Mouse (Mus musculus) urinary bladder, postnatal 25 days (tissue): ENCODE data around the gene Ssrp1.

Source experiments
- DNase-seq: peaks from one replicate; pipeline ENCODE4 v3.0.0; 2022; ENCODE audit warnings: low spot score

Gene Ssrp1

DNA sequence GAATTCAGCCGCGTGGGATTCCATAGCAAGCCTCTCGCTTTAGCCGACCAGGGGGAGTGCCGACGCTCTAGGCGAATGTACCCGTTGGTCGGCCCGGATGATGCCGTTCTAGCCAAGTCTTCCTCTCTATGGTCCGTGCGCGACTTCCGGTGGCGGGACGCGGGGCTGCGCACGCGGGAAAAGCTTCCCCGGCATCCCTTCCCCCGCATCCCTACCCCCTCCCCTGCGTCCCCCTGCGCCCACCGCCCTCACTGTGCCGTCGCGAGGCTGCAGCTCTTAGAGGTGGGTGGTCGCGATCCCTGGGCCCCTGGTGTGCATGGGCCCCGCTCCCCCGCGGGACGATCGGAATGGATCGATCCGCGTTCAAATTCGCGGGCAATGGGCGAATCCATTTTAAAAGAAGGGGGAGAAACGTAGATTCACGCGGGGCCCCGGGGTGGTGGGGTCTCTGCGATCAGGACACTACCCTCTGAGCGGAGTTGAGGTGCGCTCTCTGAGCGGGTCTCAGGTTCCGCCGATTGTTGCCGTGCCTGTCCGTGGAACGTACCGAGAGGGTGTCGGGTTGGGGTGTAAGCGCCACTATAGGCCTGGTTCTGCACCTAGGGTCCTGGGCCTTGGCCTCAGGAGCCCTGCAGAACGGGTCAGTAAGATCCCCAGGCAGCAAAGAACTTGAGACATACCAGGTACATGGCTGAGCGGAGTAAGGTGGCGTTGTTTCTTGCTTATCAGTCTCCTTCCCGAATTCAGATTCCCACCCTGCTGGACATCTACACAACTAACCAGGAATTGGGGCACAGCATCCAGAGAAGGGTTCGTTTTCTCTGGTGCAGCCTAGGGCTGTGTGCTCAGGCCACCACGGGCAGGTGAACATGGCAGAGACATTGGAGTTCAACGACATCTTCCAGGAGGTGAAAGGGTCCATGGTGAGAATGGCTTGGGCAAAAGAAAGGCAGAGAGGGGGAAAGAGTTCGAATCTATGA lies at the start of gene Ssrp1, which contains the start of gene P2rx3:
Gene Ssrp1 (plus strand): TSS at position 188 of the 980 bp plus-strand sequence.
Gene P2rx3 (minus strand): TSS at position 416 of the 980 bp plus-strand sequence.
- DNase-seq, result peak; percentile 87

GRCm38 (mm10) chr2:84987930-84988329 lies 49.1 kb upstream of the Ssrp1 start, which contains the start of gene Prg3:
Gene Prg3 (plus strand): TSS chr2:84988215.
- no peak for DNase-seq

DNA sequence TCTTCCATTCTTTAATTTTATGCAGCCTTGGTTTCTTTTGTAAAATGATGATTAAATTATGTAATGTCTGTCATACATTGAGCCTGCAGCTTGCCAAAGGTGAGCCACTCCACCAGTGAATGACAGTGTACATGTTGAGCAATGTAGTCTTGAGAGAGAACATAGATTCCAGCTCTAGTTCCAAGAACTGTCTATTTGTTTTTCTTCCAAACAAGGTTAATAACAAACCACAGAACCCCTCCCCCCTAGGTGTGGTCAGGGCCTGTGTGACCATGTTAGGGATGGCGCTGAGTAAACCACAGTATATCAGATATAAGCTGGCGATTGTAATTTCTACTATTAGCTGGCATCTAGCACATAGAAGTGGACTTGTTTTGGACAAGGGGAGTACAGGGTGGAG lies 40.7 kb upstream of the Ssrp1 start:
- DNase-seq, result no peak

GRCm38 (mm10) chr2:84999486-85000181 lies 37.4 kb upstream of the Ssrp1 start:
- no peak for DNase-seq

DNA sequence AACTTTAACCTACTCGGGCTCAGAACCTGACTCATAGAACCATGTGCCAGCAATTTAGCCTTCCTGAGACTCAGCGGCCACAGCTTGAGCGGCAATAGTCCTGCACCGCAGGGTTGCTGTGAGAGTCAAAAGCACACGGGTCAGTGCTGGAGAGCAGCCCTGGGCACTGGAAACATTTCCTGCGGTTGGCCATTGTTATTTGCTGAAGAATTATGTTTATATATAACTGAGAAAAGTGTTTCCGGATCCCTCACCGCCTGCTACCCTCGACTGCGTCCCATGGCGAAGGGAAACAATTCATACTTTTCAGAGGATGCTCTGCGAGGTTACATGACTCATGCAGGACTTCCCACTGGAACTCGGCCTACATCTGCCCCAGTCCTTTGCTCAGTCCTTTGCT lies 35.5 kb upstream of the Ssrp1 start:
- DNase-seq, result no peak

- no peak for DNase-seq
Observed at GRCm38 (mm10) chr2:85002575-85002974, 34.5 kb upstream of the Ssrp1 start.

- DNase-seq, result no peak
Observed at GRCm38 (mm10) chr2:85004341-85004740, 32.7 kb upstream of the Ssrp1 start.

DNA sequence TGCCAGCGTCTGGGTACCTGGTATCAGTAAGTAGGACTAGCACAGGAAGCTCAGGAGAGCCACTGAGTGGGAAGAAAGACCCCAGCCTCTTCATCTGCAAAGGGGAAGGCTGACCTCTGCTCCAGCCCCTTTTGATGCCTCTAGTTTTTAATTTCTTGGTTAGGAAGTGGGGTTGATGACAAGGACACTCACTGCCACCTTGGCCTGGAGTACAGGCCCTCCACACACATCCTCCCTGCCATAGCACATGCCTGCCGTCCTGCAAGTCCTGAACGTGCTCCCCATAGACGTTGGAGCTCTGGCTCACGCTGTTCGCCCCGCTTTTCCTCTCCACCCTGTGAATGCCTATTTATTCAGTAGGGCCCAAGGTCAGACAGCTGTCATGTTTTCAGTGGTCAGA lies 30.4 kb upstream of the Ssrp1 start:
- no peak for DNase-seq

GRCm38 (mm10) chr2:85007729-85008128 lies 29.3 kb upstream of the Ssrp1 start:
- DNase-seq, result peak; percentile 15

- no peak for DNase-seq
Observed at GRCm38 (mm10) chr2:85009212-85009611, 27.8 kb upstream of the Ssrp1 start.

- no peak for DNase-seq
Observed at GRCm38 (mm10) chr2:85011906-85012604, 25.0 kb upstream of the Ssrp1 start.

DNA sequence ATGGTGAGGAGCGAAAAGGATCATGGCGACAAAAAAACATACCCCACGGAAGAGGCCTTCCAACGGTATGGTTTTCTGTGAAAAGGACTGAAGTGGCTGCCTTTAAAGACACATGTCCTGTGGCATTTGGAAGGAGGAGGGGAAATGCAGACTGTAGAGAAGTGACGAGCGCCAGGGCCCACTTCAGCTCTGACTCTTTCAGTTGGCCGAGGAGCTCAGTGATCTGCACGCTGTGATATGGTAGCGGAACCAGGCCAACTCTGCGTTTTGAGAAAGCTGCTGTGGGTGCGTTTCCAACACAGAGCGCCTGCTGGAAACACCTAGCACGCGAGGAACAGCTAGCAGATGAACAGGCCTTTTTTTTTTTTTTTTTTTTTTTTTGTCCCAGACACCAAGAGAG lies 24.4 kb upstream of the Ssrp1 start:
- DNase-seq, result no peak

DNA sequence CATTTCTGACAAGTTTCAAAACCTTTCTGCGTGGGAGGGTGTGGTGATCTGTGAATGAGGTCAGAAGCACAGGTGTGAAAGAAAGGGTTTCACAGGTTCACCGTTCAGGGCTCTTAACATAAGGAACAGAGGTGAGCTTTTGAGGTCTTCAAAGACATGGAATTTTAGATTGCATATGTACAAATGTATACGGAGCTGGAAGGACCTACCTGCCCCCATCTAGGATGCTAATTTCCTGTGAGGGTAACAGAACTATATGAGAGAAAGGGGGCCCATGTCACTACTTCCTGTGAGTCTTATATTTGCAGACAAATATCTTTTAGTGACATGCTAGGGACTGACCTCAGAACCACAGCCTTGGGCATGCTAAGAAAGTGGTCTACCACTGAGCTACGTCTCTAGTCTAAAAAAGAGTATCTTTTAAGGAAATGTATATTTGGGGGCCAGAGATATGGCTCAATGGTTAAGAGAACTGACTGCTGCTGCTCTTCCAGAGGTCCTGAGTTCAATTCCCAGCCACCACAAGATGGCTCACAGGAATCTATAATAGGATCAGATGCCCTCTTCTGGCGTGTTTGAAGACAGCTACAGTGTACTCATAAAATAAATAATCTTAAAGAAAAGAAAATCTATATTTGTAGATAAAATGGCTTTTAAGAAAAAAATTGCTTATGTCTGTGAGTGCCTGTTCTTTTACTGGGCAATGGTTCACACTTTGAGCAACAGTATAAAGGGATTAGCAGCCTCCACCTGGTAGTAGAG lies 23.0 kb upstream of the Ssrp1 start:
- DNase-seq, result no peak

- DNase-seq, result no peak
Observed at GRCm38 (mm10) chr2:85014588-85014982, 22.4 kb upstream of the Ssrp1 start.

DNA sequence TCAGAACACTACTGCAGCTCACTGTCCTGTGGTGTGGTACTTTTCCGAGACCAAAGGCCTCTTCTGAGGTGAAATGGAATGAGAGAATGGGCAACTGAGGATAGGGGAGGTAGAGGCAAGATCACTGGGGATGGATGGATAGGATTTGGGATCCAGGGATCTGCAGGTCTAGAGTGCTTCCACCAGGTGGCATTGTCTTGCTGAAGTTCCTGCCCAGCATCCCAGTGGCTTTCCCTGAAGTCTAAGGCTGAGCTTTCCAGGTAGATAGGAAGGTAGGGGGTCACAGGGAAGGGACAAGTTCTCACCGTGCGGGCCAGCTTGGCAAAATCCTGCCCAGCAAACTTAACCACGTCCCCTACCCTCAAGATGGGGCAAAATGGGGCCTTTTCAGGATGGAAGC lies 15.0 kb upstream of the Ssrp1 start:
- no peak for DNase-seq

- DNase-seq, result no peak
Observed at GRCm38 (mm10) chr2:85026178-85026577, 10.9 kb upstream of the Ssrp1 start.

- DNase-seq, result no peak
Observed at GRCm38 (mm10) chr2:85027281-85027680, 9.8 kb upstream of the Ssrp1 start.

DNA sequence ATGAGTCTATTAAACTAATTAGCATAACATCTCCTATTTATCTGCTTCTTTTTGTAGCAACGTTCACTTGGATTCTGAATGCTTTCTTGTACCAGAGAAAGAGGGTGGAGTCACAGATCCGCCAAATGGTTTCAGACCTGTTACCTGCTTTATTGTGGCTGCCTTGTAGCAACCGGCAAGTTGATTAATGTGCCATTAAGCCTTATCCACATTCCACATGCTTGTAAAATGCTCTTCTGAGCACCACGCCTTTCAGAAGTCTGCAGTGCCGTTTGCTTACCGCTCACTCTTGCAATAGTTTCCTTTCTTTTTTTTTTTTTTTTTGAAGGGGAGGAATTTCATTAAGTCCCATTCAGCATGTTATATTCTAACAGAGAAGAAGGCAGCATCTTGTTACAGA lies 7.1 kb upstream of the Ssrp1 start:
- DNase-seq, result no peak

- DNase-seq, result no peak
Observed at GRCm38 (mm10) chr2:85030989-85031388, 6.0 kb upstream of the Ssrp1 start.

- DNase-seq, result no peak
Observed at GRCm38 (mm10) chr2:85033121-85033520, 3.9 kb upstream of the Ssrp1 start.

DNA sequence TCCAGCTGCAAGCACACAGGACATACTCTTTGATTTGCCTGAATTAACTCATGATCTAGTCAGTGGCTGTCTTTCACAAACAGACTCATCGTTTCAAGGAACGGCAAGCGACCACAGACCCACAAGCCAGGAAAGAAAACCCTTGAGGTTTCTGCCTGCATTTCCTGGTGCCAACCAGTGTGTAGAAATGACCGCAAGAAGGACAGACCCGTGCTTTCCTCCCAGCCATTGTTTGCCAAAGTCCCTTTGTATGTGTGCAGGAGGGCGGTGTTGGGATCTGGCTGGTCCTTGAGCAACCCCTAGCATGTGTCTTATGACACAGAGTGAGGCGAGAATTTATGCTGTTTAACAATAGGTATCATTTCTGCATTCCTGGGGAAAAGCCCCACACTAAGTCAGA lies 2.9 kb upstream of the Ssrp1 start:
- DNase-seq, result no peak
